Mouse (Mus musculus): ENCODE measurements around the gene Stxbp4. TPM values are rescaled to one million over a fixed set of nuclear protein-coding genes. Genes with fewer than 3 reads are reported as not detected.

The Stxbp4 gene
- polyA plus RNA-seq, 1 experiment = 3.4 TPM

GRCm38 (mm10) chr11:90675479-90676110, 37.7 kb upstream of the Stxbp4 start:
- no peak overlapping the region for H3K4me3 ChIP-seq (replicated peaks; ENCODE audit: extremely low read depth, low read depth, low read length)
- whole genome bisulfite sequencing = 60% methylated on average over 5 of the region's 5 CpGs
- TF ChIP-seq CTCF (IDR thresholded peaks at IDR 0.05; ENCODE audit: insufficient read depth, low read length) = no peak
- no peak for TF ChIP-seq POLR2A (IDR thresholded peaks at IDR 0.05; ENCODE audit: borderline replicate concordance, extremely low read depth, low read depth, low read length)
- H3K4me1 ChIP-seq (ENCODE audit: control insufficient read depth, insufficient read depth, low read length) = no peaks in the 10 kb centered on the region
- no peak for DNase-seq

- 71% methylated on average over 6 of the region's 6 CpGs for WGBS
- no peak for DNase-seq
- Histone ChIP-seq H3K4me3 (replicated peaks; ENCODE audit: extremely low read depth, low read depth, low read length) (no peak overlapping the region), H3K4me1 (ENCODE audit: control insufficient read depth, insufficient read depth, low read length) (peaks cover 4% of the 10 kb centered on the region)
- TF ChIP-seq POLR2A (IDR thresholded peaks at IDR 0.05; ENCODE audit: borderline replicate concordance, extremely low read depth, low read depth, low read length) = no peak
- no peak for TF ChIP-seq CTCF (IDR thresholded peaks at IDR 0.05; ENCODE audit: insufficient read depth, low read length)
Observed at GRCm38 (mm10) chr11:90667325-90667724, 29.4 kb upstream of the Stxbp4 start.

- H3K4me3 ChIP-seq (replicated peaks; ENCODE audit: extremely low read depth, low read depth, low read length) = no peak overlapping the region
- no peak for TF ChIP-seq POLR2A (IDR thresholded peaks at IDR 0.05; ENCODE audit: borderline replicate concordance, extremely low read depth, low read depth, low read length)
- no peak for TF ChIP-seq CTCF (IDR thresholded peaks at IDR 0.05; ENCODE audit: insufficient read depth, low read length)
- 77% methylated on average over 4 of the region's 4 CpGs for WGBS
- H3K4me1 ChIP-seq (ENCODE audit: control insufficient read depth, insufficient read depth, low read length) = peaks cover 4% of the 10 kb centered on the region
- no peak for DNase-seq
Observed at GRCm38 (mm10) chr11:90666916-90667315, 29.0 kb upstream of the Stxbp4 start.

GRCm38 (mm10) chr11:90666144-90666757, 28.4 kb upstream of the Stxbp4 start:
- no peak overlapping the region for H3K4me3 ChIP-seq (replicated peaks; ENCODE audit: extremely low read depth, low read depth, low read length)
- 51% methylated on average over 3 of the region's 3 CpGs for WGBS
- DNase-seq = no peak
- H3K4me1 ChIP-seq (ENCODE audit: control insufficient read depth, insufficient read depth, low read length) = peaks cover 4% of the 10 kb centered on the region
- TF ChIP-seq CTCF (IDR thresholded peaks at IDR 0.05; ENCODE audit: insufficient read depth, low read length) (no peak), POLR2A (IDR thresholded peaks at IDR 0.05; ENCODE audit: borderline replicate concordance, extremely low read depth, low read depth, low read length) (no peak)

GRCm38 (mm10) chr11:90665161-90665560, 27.3 kb upstream of the Stxbp4 start:
- 49% methylated on average over 6 of the region's 6 CpGs for WGBS
- TF ChIP-seq CTCF (IDR thresholded peaks at IDR 0.05; ENCODE audit: insufficient read depth, low read length) (no peak), POLR2A (IDR thresholded peaks at IDR 0.05; ENCODE audit: borderline replicate concordance, extremely low read depth, low read depth, low read length) (no peak)
- H3K4me1 ChIP-seq (ENCODE audit: control insufficient read depth, insufficient read depth, low read length) = peaks cover 4% of the 10 kb centered on the region
- no peak overlapping the region for H3K4me3 ChIP-seq (replicated peaks; ENCODE audit: extremely low read depth, low read depth, low read length)
- no peak for DNase-seq

- DNase-seq = no peak
Observed at GRCm38 (mm10) chr11:90664345-90664986, 26.6 kb upstream of the Stxbp4 start.

GRCm38 (mm10) chr11:90663618-90664297, 25.9 kb upstream of the Stxbp4 start:
- WGBS = 50% methylated on average over 5 of the region's 5 CpGs
- peaks cover 4% of the 10 kb centered on the region for H3K4me1 ChIP-seq (ENCODE audit: control insufficient read depth, insufficient read depth, low read length)

More at GRCm38 (mm10) chr11:90664345-90664986, 26.6 kb upstream of the Stxbp4 start:
- H3K4me1 ChIP-seq (ENCODE audit: control insufficient read depth, insufficient read depth, low read length) = peaks cover 4% of the 10 kb centered on the region
- no peak overlapping the region for H3K4me3 ChIP-seq (replicated peaks; ENCODE audit: extremely low read depth, low read depth, low read length)
- TF ChIP-seq POLR2A (IDR thresholded peaks at IDR 0.05; ENCODE audit: borderline replicate concordance, extremely low read depth, low read depth, low read length) = no peak
- TF ChIP-seq CTCF (IDR thresholded peaks at IDR 0.05; ENCODE audit: insufficient read depth, low read length) = no peak
- 12% methylated on average over 8 of the region's 8 CpGs for WGBS

GRCm38 (mm10) chr11:90663052-90663451, 25.2 kb upstream of the Stxbp4 start:
- H3K4me1 ChIP-seq (ENCODE audit: control insufficient read depth, insufficient read depth, low read length) = peaks cover 4% of the 10 kb centered on the region
- TF ChIP-seq CTCF (IDR thresholded peaks at IDR 0.05; ENCODE audit: insufficient read depth, low read length) = no peak
- no peak for TF ChIP-seq POLR2A (IDR thresholded peaks at IDR 0.05; ENCODE audit: borderline replicate concordance, extremely low read depth, low read depth, low read length)
- no peak overlapping the region for H3K4me3 ChIP-seq (replicated peaks; ENCODE audit: extremely low read depth, low read depth, low read length)
- 56% methylated on average over 3 of the region's 3 CpGs for WGBS
- DNase-seq = no peak

More at GRCm38 (mm10) chr11:90663618-90664297, 25.9 kb upstream of the Stxbp4 start:
- no peak for TF ChIP-seq POLR2A (IDR thresholded peaks at IDR 0.05; ENCODE audit: borderline replicate concordance, extremely low read depth, low read depth, low read length)
- TF ChIP-seq CTCF (IDR thresholded peaks at IDR 0.05; ENCODE audit: insufficient read depth, low read length) = no peak
- DNase-seq = no peak
- no peak overlapping the region for H3K4me3 ChIP-seq (replicated peaks; ENCODE audit: extremely low read depth, low read depth, low read length)

GRCm38 (mm10) chr11:90660662-90661061, 22.8 kb upstream of the Stxbp4 start:
- WGBS = 86% methylated on average over 4 of the region's 4 CpGs
- Histone ChIP-seq H3K4me3 (replicated peaks; ENCODE audit: extremely low read depth, low read depth, low read length) (no peak overlapping the region), H3K4me1 (ENCODE audit: control insufficient read depth, insufficient read depth, low read length) (peaks cover 4% of the 10 kb centered on the region)
- no peak for DNase-seq
- TF ChIP-seq CTCF (IDR thresholded peaks at IDR 0.05; ENCODE audit: insufficient read depth, low read length) = no peak
- TF ChIP-seq POLR2A (IDR thresholded peaks at IDR 0.05; ENCODE audit: borderline replicate concordance, extremely low read depth, low read depth, low read length) = no peak

All from lung, adult 2 months (tissue).